Mouse (Mus musculus) adrenal gland, adult 8-10 months (tissue): ENCODE results near the gene Obp1a. TPM values are rescaled to one million over a fixed set of nuclear protein-coding genes. Genes with fewer than 3 reads are reported as not detected.

Source experiments
- DNase-seq: peaks from one replicate; pipeline ENCODE4 v3.0.0; 2022
- total RNA-seq, 4 experiments: library from RNA; stranded (reverse); gene quantifications; 2 replicates each; pipeline ENCODE4 v1.2.4; 2022

Gene Obp1a
- total RNA-seq, result not detected

GRCm38 (mm10) chrX:78091274-78091673 lies at the start of gene Obp1a:
Gene Obp1a (minus strand): TSS chrX:78091374.
- DNase-seq, result no peak

- no peak for DNase-seq
Observed at GRCm38 (mm10) chrX:78125167-78125566, 34.0 kb upstream of the Obp1a start, which contains the start of gene Gm5938. Gene Gm5938 (plus strand): TSS chrX:78125467.

Other genes starting within 250 kb of the Obp1a start
- gene Pbsn, start 237.8 kb downstream of the Obp1a start, total RNA-seq, result not detected
- not detected for gene Gm14744, start 226.6 kb downstream of the Obp1a start, total RNA-seq
- gene 5430402E10Rik, start 166.3 kb downstream of the Obp1a start, total RNA-seq, result not detected
- gene Gm5938, start 34.1 kb upstream of the Obp1a start, total RNA-seq, result not detected
- not detected for gene Obp1b, start 95.4 kb upstream of the Obp1a start, total RNA-seq
- gene Gm14743, start 154.5 kb upstream of the Obp1a start, total RNA-seq, result not detected